Mouse (Mus musculus) testis, adult 2 months (tissue): Measurements from ENCODE around the gene Stx16.

ENCODE experiments used
- CTCF ChIP-seq: fragments of 200-500 bp; IDR thresholded peaks from 2 replicates; pipeline ENCODE4 v1.5.1; 2012; ENCODE audit warnings: low read depth, mild to moderate bottlenecking, inconsistent platforms, low read length, moderate library complexity; ENCODE audit not compliant: control insufficient read depth, insufficient read depth, insufficient replicate concordance
- POLR2A ChIP-seq: fragments of 200-500 bp; IDR thresholded peaks from 2 replicates; pipeline ENCODE4 v1.6.1; 2012; ENCODE audit warnings: low read depth, mild to moderate bottlenecking, inconsistent platforms, low read length, moderate library complexity; ENCODE audit not compliant: control insufficient read depth

DNA sequence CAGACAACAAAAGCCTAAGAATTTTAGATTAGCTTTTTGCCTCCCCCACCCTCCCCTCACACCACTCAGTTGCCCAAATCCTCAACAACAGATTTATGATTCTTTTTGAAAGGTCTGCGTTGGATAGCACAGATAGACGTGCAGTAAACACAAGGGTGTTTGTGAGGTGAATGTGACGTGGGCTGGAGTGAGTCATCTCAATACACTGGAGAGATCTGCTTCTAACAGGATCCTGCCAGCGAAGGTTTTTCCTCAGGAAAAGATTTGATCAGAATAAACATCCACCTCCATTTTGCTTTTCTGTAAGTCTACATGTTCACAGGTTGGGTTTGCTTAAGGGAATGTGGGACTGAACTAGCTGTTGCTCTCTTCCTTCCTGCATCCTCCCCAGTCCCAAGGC, 27.4 kb downstream of the Stx16 start:
- TF ChIP-seq CTCF, result no peak
- no peak for TF ChIP-seq POLR2A
